Mouse (Mus musculus) liver, postnatal 0 days (tissue): Measurements from ENCODE around the gene Emb.

ENCODE experiments used
- CTCF ChIP-seq: sonication (generic); IDR thresholded peaks from 2 replicates; pipeline ENCODE4 v1.5.1; 2016; ENCODE audit warnings: antibody characterized with exemption, low read depth
- EP300 ChIP-seq: IDR thresholded peaks from 2 replicates; pipeline ENCODE4 v1.6.1; 2016; ENCODE audit warnings: antibody characterized with exemption, low read depth, mild to moderate bottlenecking

DNA sequence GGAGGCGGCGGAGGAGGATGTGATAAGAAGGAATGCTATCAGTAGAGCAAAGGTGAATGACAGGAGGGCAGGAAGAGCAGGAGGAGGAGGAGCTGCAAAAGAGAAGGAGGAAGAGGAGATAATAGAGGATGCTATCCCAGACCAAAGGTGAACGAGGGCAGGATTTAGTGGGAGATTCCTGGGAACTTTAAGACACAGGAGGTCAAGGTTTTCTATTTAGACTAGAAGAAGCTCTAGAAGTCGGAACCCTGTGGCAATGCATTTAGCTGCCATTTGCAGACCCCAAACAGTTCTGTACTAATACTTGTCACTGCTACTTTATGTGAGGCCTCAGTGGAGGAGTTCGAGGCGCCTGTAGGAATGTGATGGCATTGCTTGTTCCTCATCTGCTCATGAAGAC is at the start of gene Emb:
- TF ChIP-seq CTCF (no peak), EP300 (no peak)
